Mouse (Mus musculus): ENCODE results near the gene Mcm8.

DNA sequence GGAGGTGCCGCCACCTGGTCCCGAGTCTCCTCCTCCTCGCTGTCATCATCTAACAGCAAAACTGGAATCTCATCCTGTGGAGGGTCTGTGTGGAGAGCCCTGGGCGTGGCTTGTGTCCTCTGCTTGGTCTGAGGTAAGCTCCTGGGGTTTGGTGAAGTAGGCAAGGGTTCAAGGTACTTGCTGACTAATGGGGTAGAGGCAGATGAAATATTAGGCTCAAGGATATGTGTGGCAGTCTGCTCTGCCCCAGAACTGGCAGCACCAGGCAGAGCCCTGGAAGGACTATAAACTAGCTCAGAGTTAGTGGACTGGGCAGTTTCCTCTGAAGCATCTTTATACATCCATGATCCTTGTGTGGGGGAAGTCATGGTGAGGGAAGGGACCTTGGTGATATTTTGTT, 54.3 kb downstream of the Mcm8 start:
- no peak for TF ChIP-seq CTCF (IDR thresholded peaks at IDR 0.05; ENCODE audit: low read depth, low read length)
- no peak for TF ChIP-seq POLR2A (IDR thresholded peaks at IDR 0.05; ENCODE audit: borderline replicate concordance, low read depth, low read length)
